Mouse (Mus musculus): ENCODE results near the gene Usp21.
A peak's percentile ranks its signal among the peaks of the same experiment; 100 is the strongest.

GRCm38 (mm10) chr1:171319748-171320147, 32.0 kb upstream of the Usp21 start:
- TF ChIP-seq POLR2A (IDR thresholded peaks at IDR 0.05; ENCODE audit: borderline replicate concordance, insufficient read depth, low read length) = peak; percentile 22; the same call in 1 of the 2 replicates
- TF ChIP-seq CTCF (IDR thresholded peaks at IDR 0.05; ENCODE audit: borderline replicate concordance, insufficient read depth, low read depth, low read length) = no peak

Measured in cerebellum, adult 2 months (tissue).